Mouse (Mus musculus): ENCODE measurements at regions not wholly inside any gene's neighbourhood (a gene's known extent, or its start where the extent isn't known, plus 50 kb on each side); places are given as distances from the start of the nearest gene placed in this dataset.
A peak's percentile ranks its signal among the peaks of the same experiment; 100 is the strongest.

- ATAC-seq (ENCODE audit: low FRiP score, low read depth), result no peak
- H3K9me3 ChIP-seq, result no peaks in the 10 kb centered on the region
- no peaks in the 10 kb centered on the region for H3K36me3 ChIP-seq
- no peak overlapping the region for H3K4me2 ChIP-seq (replicated peaks)
- no peaks in the 10 kb centered on the region for H3K27me3 ChIP-seq
- peaks cover 3% of the 10 kb centered on the region; the same call in 1 of the 2 replicates for H3K4me1 ChIP-seq
- H3K4me3 ChIP-seq, result no peak overlapping the region
- H3K27ac ChIP-seq (replicated peaks), result no peak overlapping the region
- H3K9ac ChIP-seq (replicated peaks), result no peak overlapping the region
- 60% methylated on average over 1 of the region's 1 CpGs for WGBS
Observed at GRCm38 (mm10) chr16:9215131-9215530, 385.2 kb downstream of the 1810013L24Rik start.

GRCm38 (mm10) chr16:9217361-9217760, 387.5 kb downstream of the 1810013L24Rik start:
- H3K9me3 ChIP-seq, result no peaks in the 10 kb centered on the region
- H3K4me2 ChIP-seq (replicated peaks), result no peak overlapping the region
- 86% methylated on average over 7 of the region's 7 CpGs for WGBS
- no peak overlapping the region for H3K9ac ChIP-seq (replicated peaks)
- no peaks in the 10 kb centered on the region for H3K36me3 ChIP-seq
- no peak for ATAC-seq (ENCODE audit: low FRiP score, low read depth)
- peaks cover 3% of the 10 kb centered on the region; the same call in 1 of the 2 replicates for H3K4me1 ChIP-seq
- no peaks in the 10 kb centered on the region for H3K27me3 ChIP-seq
- no peak overlapping the region for H3K4me3 ChIP-seq
- H3K27ac ChIP-seq (replicated peaks), result no peak overlapping the region

GRCm38 (mm10) chr16:9230178-9230577, 400.3 kb downstream of the 1810013L24Rik start:
- Histone ChIP-seq H3K4me1 (no peaks in the 10 kb centered on the region), H3K9me3 (no peaks in the 10 kb centered on the region), H3K4me3 (no peak overlapping the region), H3K27ac (replicated peaks) (no peak overlapping the region), H3K9ac (replicated peaks) (no peak overlapping the region), H3K27me3 (no peaks in the 10 kb centered on the region), H3K4me2 (replicated peaks) (no peak overlapping the region), H3K36me3 (no peaks in the 10 kb centered on the region)
- no peak for ATAC-seq (ENCODE audit: low FRiP score, low read depth)

GRCm38 (mm10) chr16:9242099-9242498, 412.2 kb downstream of the 1810013L24Rik start:
- H3K4me2 ChIP-seq (replicated peaks), result no peak overlapping the region
- no peaks in the 10 kb centered on the region for H3K4me1 ChIP-seq
- 96% methylated on average over 4 of the region's 4 CpGs for WGBS
- no peak overlapping the region for H3K9ac ChIP-seq (replicated peaks)
- no peak for ATAC-seq (ENCODE audit: low FRiP score, low read depth)
- H3K4me3 ChIP-seq, result no peak overlapping the region
- H3K36me3 ChIP-seq, result no peaks in the 10 kb centered on the region
- 0 out of 2 replicates have a peak, but pooled peaks cover 7% of the 10 kb centered on the region for H3K9me3 ChIP-seq
- H3K27me3 ChIP-seq, result no peaks in the 10 kb centered on the region
- H3K27ac ChIP-seq (replicated peaks), result no peak overlapping the region

GRCm38 (mm10) chr16:9247198-9247597, 417.3 kb downstream of the 1810013L24Rik start:
- no peak for ATAC-seq (ENCODE audit: low FRiP score, low read depth)
- Histone ChIP-seq H3K36me3 (no peaks in the 10 kb centered on the region), H3K27me3 (no peaks in the 10 kb centered on the region), H3K4me3 (no peak overlapping the region), H3K27ac (replicated peaks) (no peak overlapping the region), H3K4me2 (replicated peaks) (no peak overlapping the region), H3K4me1 (no peaks in the 10 kb centered on the region), H3K9me3 (no peaks in the 10 kb centered on the region), H3K9ac (replicated peaks) (no peak overlapping the region)
- 77% methylated on average over 3 of the region's 3 CpGs for WGBS

GRCm38 (mm10) chr16:9253054-9253453, 423.2 kb downstream of the 1810013L24Rik start:
- H3K4me3 ChIP-seq, result no peak overlapping the region
- H3K9ac ChIP-seq (replicated peaks), result no peak overlapping the region
- no peak for ATAC-seq (ENCODE audit: low FRiP score, low read depth)
- 85% methylated on average over 1 of the region's 1 CpGs for WGBS
- no peaks in the 10 kb centered on the region; the same call in 1 of the 2 replicates for H3K27me3 ChIP-seq
- no peak overlapping the region for H3K4me2 ChIP-seq (replicated peaks)
- H3K36me3 ChIP-seq, result no peaks in the 10 kb centered on the region
- H3K4me1 ChIP-seq, result no peaks in the 10 kb centered on the region
- H3K27ac ChIP-seq (replicated peaks), result no peak overlapping the region
- H3K9me3 ChIP-seq, result no peaks in the 10 kb centered on the region

GRCm38 (mm10) chr16:9255351-9255750, 425.5 kb downstream of the 1810013L24Rik start:
- no peak for ATAC-seq (ENCODE audit: low FRiP score, low read depth)
- no peak overlapping the region for H3K9ac ChIP-seq (replicated peaks)
- H3K9me3 ChIP-seq, result no peaks in the 10 kb centered on the region
- WGBS, result 57% methylated on average over 3 of the region's 3 CpGs
- H3K4me1 ChIP-seq, result no peaks in the 10 kb centered on the region
- H3K27me3 ChIP-seq, result no peaks in the 10 kb centered on the region; the same call in 1 of the 2 replicates
- H3K4me3 ChIP-seq, result no peak overlapping the region
- no peaks in the 10 kb centered on the region for H3K36me3 ChIP-seq
- H3K4me2 ChIP-seq (replicated peaks), result no peak overlapping the region
- no peak overlapping the region for H3K27ac ChIP-seq (replicated peaks)

GRCm38 (mm10) chr16:9260966-9261365, 431.1 kb downstream of the 1810013L24Rik start:
- no peak overlapping the region for H3K27ac ChIP-seq (replicated peaks)
- ATAC-seq (ENCODE audit: low FRiP score, low read depth), result no peak
- no peak overlapping the region for H3K4me2 ChIP-seq (replicated peaks)
- no peaks in the 10 kb centered on the region for H3K4me1 ChIP-seq
- WGBS, result 87% methylated on average over 3 of the region's 3 CpGs
- H3K9ac ChIP-seq (replicated peaks), result no peak overlapping the region
- H3K27me3 ChIP-seq, result no peaks in the 10 kb centered on the region; the same call in 1 of the 2 replicates
- no peaks in the 10 kb centered on the region for H3K36me3 ChIP-seq
- H3K9me3 ChIP-seq, result no peaks in the 10 kb centered on the region
- H3K4me3 ChIP-seq, result no peak overlapping the region

GRCm38 (mm10) chr16:9264554-9265145, 434.8 kb downstream of the 1810013L24Rik start:
- Histone ChIP-seq H3K4me3 (no peak overlapping the region), H3K9ac (replicated peaks) (no peak overlapping the region), H3K4me1 (no peaks in the 10 kb centered on the region), H3K36me3 (no peaks in the 10 kb centered on the region), H3K27me3 (peaks cover 9% of the 10 kb centered on the region), H3K27ac (replicated peaks) (no peak overlapping the region), H3K4me2 (replicated peaks) (no peak overlapping the region), H3K9me3 (no peaks in the 10 kb centered on the region)
- 38% methylated on average over 3 of the region's 3 CpGs for WGBS
- ATAC-seq (ENCODE audit: low FRiP score, low read depth), result no peak

- Histone ChIP-seq H3K27ac (replicated peaks) (no peak overlapping the region), H3K9ac (replicated peaks) (no peak overlapping the region), H3K27me3 (peaks cover 20% of the 10 kb centered on the region), H3K36me3 (no peaks in the 10 kb centered on the region), H3K4me2 (replicated peaks) (no peak overlapping the region), H3K4me1 (peaks cover 5% of the 10 kb centered on the region; the same call in 1 of the 2 replicates), H3K4me3 (no peak overlapping the region), H3K9me3 (no peaks in the 10 kb centered on the region)
- no peak for ATAC-seq (ENCODE audit: low FRiP score, low read depth)
Observed at GRCm38 (mm10) chr16:9267204-9267603, 437.3 kb downstream of the 1810013L24Rik start.

GRCm38 (mm10) chr16:9270099-9270498, 440.2 kb downstream of the 1810013L24Rik start:
- Histone ChIP-seq H3K4me3 (no peak overlapping the region), H3K9me3 (no peaks in the 10 kb centered on the region), H3K36me3 (no peaks in the 10 kb centered on the region), H3K27ac (replicated peaks) (no peak overlapping the region), H3K27me3 (peaks cover 30% of the 10 kb centered on the region), H3K4me1 (peaks cover 5% of the 10 kb centered on the region; the same call in 1 of the 2 replicates), H3K9ac (replicated peaks) (no peak overlapping the region), H3K4me2 (replicated peaks) (no peak overlapping the region)
- ATAC-seq (ENCODE audit: low FRiP score, low read depth), result peak; percentile 52
- 20% methylated on average over 3 of the region's 3 CpGs for WGBS

- Histone ChIP-seq H3K36me3 (no peaks in the 10 kb centered on the region), H3K27me3 (peaks cover 33% of the 10 kb centered on the region), H3K4me2 (replicated peaks) (no peak overlapping the region), H3K4me3 (no peak overlapping the region), H3K9ac (replicated peaks) (no peak overlapping the region), H3K9me3 (no peaks in the 10 kb centered on the region), H3K4me1 (peaks cover 5% of the 10 kb centered on the region; the same call in 1 of the 2 replicates), H3K27ac (replicated peaks) (no peak overlapping the region)
- ATAC-seq (ENCODE audit: low FRiP score, low read depth), result no peak
- 80% methylated on average over 1 of the region's 1 CpGs for WGBS
Observed at GRCm38 (mm10) chr16:9270671-9271070, 440.8 kb downstream of the 1810013L24Rik start.
